Mouse (Mus musculus) spleen, adult 2 months (tissue): ENCODE data around the gene Chst15. TPM values are rescaled to one million over a fixed set of nuclear protein-coding genes. Genes with fewer than 3 reads are reported as not detected.

Experiments used
- DNase-seq, 2 experiments: peaks; one replicate each; pipeline versions ENCODE4 v3.0.0 to v3.0.0-alpha.2; 2012 to 2021; ENCODE audit warnings: low spot score in 2 of 2, low read depth in 1 of 2
- H3K27ac ChIP-seq: fragments of 200-500 bp; 2 replicates; pipeline ENCODE4 v1.5.1; 2012; ENCODE audit warnings: low read length, inconsistent platforms; ENCODE audit not compliant: insufficient read depth
- H3K27me3 ChIP-seq: fragments of 200-500 bp; 2 replicates; pipeline ENCODE4 v1.6.1; 2012; ENCODE audit warnings: mild to moderate bottlenecking, moderate library complexity, low read length, inconsistent platforms; ENCODE audit not compliant: control insufficient read depth, insufficient read depth
- H3K36me3 ChIP-seq: fragments of 200-500 bp; 2 replicates; pipeline ENCODE4 v1.6.1; 2012; ENCODE audit warnings: mild to moderate bottlenecking, low read length, inconsistent platforms; ENCODE audit not compliant: control insufficient read depth, insufficient read depth
- H3K4me1 ChIP-seq: fragments of 200-500 bp; 2 replicates; pipeline ENCODE4 v1.6.1; 2011; ENCODE audit warnings: inconsistent platforms; ENCODE audit not compliant: control insufficient read depth, insufficient read depth, insufficient read length
- H3K4me3 ChIP-seq: fragments of 200-500 bp; 2 replicates; pipeline ENCODE4 v1.5.1; 2011; ENCODE audit warnings: mild to moderate bottlenecking, inconsistent platforms; ENCODE audit not compliant: insufficient read depth, insufficient read length; ENCODE audit errors: extremely low read depth
- CTCF ChIP-seq: fragments of 200-500 bp; IDR thresholded peaks from 2 replicates; pipeline ENCODE4 v1.5.1; 2011; ENCODE audit warnings: mild to moderate bottlenecking, inconsistent platforms; ENCODE audit not compliant: insufficient read depth, insufficient read length, insufficient replicate concordance; ENCODE audit errors: extremely low read depth
- POLR2A ChIP-seq: fragments of 200-500 bp; IDR thresholded peaks from 2 replicates; pipeline ENCODE4 v1.6.1; 2011; ENCODE audit warnings: low read depth, low read length, inconsistent platforms
- WGBS: fragments of 180-500 bp; shearing (Covaris S2); methylation state at CpG from one replicate; pipeline ENCODE4 v1.1.7; 2018; 5-methylcytosine and 5-hydroxymethylcytosine counted together
- polyA plus RNA-seq: library from polyadenylated mRNA; depleted of rRNA; stranded (reverse); fragments of >200 nt; gene quantifications from 2 replicates; pipeline ENCODE4 v1.2.3, GENCODE M21; 2012

Gene Chst15
- polyA plus RNA-seq, 1 experiment, result 27.9 TPM

DNA sequence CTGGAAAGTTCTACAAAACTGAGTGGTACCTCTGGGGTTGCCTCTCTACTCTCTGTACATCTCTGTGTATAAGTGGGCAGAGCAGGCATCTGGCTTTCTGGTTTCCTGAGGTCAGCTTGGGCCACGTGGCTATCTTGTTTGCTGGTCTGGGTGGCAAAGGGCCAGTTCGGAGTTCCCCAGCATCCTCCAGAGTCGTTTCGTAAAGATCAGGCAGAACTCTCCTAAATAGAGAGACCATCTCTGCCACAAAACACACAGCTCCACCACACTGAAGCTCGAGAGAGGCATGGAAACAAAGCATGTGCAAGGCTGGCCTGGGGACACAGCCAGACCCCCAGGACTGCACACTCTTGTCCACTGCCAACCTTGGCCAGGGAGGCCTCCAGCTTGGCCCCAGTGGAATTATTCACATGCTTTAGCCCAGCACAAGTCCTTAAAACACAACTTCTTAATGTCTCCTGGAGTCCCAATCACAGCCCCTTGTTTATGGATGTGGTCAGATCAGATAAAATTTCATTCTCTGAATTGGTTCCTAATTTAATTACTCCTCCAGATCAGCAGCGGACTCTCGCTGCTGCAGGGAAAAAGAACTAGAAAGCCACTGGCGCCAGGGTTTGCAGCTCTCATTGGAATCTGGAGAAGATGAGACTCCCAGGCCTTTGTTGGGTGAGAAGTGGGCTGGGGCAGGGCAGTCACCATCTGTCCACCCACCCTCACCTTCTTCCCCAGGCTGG lies 14.4 kb downstream of the Chst15 start:
- Histone ChIP-seq H3K27me3 (no peaks in the 10 kb centered on the region), H3K4me1 (peaks cover 34% of the 10 kb centered on the region; the same call in 1 of the 2 replicates), H3K36me3 (peaks cover 2% of the 10 kb centered on the region; the same call in 1 of the 2 replicates), H3K4me3 (no peak overlapping the region), H3K27ac (peak overlapping the region; percentile 22; the same call in 1 of the 2 replicates)
- TF ChIP-seq POLR2A, result no peak
- TF ChIP-seq CTCF, result no peak
- WGBS, result 75% methylated on average over 8 of the region's 8 CpGs
- DNase-seq, result no peak

DNA sequence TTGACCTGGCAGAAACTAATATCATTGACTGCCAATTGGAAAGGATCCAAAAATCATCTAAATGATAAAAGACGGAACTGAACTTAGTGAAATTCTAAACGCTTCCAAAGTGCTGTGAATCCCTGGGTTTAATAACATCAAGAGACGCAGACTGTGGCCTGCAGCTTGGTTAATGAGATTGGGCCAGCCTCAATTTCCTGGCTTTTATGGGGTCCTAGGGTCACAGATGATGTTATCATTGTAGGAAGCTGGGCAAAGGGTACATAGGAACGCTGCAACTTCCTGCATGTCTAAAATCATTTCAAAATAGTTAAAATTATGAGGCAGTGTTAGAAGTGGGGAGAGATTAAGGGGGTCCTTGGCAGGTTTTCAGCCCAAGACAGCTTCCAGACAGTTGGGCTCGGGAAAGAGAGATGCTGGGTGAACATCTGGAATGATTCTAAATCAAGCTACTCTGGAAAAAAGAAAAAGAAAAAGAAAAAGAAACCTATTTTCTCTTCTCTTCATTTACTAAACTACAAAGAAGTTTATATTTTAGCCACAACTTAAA lies 17.3 kb downstream of the Chst15 start:
- no peak overlapping the region for H3K4me3 ChIP-seq
- TF ChIP-seq CTCF (no peak), POLR2A (no peak)
- 75% methylated on average over 5 of the region's 5 CpGs for WGBS
- H3K4me1 ChIP-seq, result peaks cover 17% of the 10 kb centered on the region; the same call in 1 of the 2 replicates
- DNase-seq, result no peak
- peaks cover 3% of the 10 kb centered on the region; the same call in 1 of the 2 replicates for H3K36me3 ChIP-seq
- H3K27me3 ChIP-seq, result no peaks in the 10 kb centered on the region
- no peak overlapping the region for H3K27ac ChIP-seq

DNA sequence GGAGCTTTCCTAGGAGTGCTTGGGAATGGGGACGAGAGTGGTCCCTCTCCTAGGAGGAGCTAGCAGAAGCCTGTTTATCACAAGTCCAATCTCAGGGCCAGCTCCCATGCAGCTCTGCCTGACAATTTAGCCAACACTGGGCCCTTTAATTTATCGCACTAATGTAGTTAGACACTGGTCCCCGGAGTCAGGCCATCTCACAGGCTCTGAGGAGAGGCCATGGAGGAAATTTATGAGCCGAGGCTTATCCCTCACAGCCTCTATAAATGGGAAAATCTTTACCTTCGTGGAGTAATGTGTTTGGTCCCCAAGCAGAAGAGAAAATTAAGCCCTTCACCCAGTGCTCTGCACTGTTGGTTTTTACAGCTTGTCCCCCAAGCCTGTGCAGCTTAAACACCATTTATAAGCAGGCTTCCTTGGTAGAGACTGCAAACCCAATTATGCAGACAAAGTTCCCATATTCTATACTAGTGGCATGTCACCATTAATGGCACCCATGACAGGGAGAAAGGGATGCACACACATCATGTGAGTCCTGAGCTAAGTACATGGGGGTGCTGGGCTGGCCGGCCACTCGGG lies 18.5 kb downstream of the Chst15 start:
- Histone ChIP-seq H3K36me3 (peaks cover 3% of the 10 kb centered on the region; the same call in 1 of the 2 replicates), H3K4me1 (peaks cover 9% of the 10 kb centered on the region; the same call in 1 of the 2 replicates), H3K27me3 (no peaks in the 10 kb centered on the region), H3K27ac (no peak overlapping the region), H3K4me3 (no peak overlapping the region)
- no peak for TF ChIP-seq POLR2A
- no peak for TF ChIP-seq CTCF
- 92% methylated on average over 7 of the region's 7 CpGs for WGBS
- no peak for DNase-seq

DNA sequence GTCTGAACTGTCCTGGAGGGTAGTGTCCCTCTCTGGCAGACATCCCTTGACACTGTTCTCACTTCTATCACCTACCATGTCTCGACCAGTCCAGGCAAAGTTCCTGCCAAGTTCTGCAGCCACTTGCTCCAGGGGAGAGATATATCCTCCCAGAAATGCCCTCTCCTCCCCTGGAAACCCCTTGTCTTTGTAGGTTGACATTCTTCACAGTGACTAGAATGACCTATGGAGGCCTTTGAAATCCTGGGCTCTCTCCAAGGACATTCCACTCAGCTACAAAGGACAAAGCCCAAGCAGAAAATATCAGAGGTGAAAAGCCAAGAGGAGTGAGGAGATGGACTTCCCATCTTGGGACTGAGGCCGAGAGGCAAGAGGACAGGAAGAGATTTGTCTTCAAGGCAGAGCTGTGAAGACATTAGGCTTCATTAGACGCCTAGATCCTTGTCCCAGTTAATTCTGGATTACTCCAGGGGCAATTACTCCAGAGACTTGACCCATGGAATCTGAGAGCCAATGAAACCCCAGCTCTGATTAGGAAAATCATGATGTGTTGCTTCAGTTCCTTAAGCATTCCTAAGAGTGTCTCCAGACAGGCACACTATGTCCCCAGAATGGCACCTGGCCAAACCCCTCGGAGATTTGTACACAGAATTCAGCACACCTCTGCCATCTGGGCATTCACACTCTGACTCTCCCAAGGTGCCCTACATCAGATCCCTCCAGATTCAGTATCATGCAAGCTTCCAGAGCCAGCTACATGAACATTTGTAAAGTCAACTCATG lies 20.2 kb downstream of the Chst15 start:
- no peak for DNase-seq
- 85% methylated on average over 4 of the region's 4 CpGs for WGBS
- H3K36me3 ChIP-seq, result peaks cover 3% of the 10 kb centered on the region; the same call in 1 of the 2 replicates
- peaks cover 5% of the 10 kb centered on the region; the same call in 1 of the 2 replicates for H3K4me1 ChIP-seq
- H3K27ac ChIP-seq, result no peak overlapping the region
- no peak for TF ChIP-seq CTCF
- TF ChIP-seq POLR2A, result no peak
- H3K27me3 ChIP-seq, result no peaks in the 10 kb centered on the region
- no peak overlapping the region for H3K4me3 ChIP-seq

DNA sequence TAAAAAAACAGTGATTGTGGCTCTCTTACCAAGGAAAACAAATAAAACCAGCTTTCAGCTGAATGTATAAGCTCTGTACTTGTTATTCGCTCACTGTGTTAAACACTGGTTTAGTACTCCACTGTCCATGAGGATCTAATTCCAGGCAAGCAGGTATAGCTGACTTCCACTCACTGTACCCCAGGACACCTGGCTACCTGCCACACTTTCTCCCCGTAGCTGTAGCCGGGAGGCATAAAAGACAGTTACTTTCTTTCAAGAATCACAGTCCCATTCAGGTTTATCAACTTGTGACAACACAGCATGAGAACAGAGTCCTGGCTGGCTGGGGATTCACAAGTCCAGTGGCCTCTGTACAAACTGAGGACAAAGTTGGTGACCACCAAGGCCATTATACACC lies 20.9 kb downstream of the Chst15 start:
- WGBS, result 90% methylated on average over 3 of the region's 3 CpGs
- TF ChIP-seq POLR2A (no peak), CTCF (no peak)

DNA sequence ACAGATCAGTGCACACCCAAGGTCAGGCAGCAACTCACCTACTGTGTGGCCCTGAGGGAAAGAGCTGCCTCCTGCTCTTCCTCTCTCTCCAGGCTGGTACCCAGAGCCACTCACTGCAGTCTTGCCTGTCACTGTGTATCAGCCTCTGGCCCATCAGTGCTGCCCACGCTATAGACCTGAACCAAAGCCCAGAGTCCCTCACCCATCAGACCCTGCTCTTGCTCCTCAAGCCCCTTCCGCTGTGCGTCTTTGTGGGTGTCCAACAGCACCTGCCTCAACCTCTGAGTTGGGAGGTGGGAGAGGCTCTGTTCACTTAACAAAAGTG lies 29.7 kb downstream of the Chst15 start:
- Histone ChIP-seq H3K36me3 (no peaks in the 10 kb centered on the region), H3K27ac (0 out of 2 replicates have a peak overlapping the region, but pooled peaks have one; percentile 22), H3K27me3 (no peaks in the 10 kb centered on the region), H3K4me1 (peaks cover 44% of the 10 kb centered on the region; the same call in 1 of the 2 replicates), H3K4me3 (no peak overlapping the region)
- no peak for DNase-seq
- WGBS, result 90% methylated on average over 3 of the region's 3 CpGs
- TF ChIP-seq CTCF (no peak), POLR2A (no peak)

More for the DNA sequence above, 20.9 kb downstream of the Chst15 start:
- Histone ChIP-seq H3K4me3 (no peak overlapping the region), H3K27ac (no peak overlapping the region), H3K36me3 (peaks cover 3% of the 10 kb centered on the region; the same call in 1 of the 2 replicates), H3K27me3 (no peaks in the 10 kb centered on the region), H3K4me1 (peaks cover 8% of the 10 kb centered on the region; the same call in 1 of the 2 replicates)
- DNase-seq, result no peak
